Mouse (Mus musculus) kidney, postnatal 25 days (tissue): ENCODE data around the gene Arhgef2.
A peak's percentile ranks its signal among the peaks of the same experiment; 100 is the strongest.

Source experiments
- DNase-seq, 2 experiments: peaks; one replicate each; pipeline ENCODE4 v3.0.0; 2021; ENCODE audit warnings: mixed read lengths in 2 of 2

Gene Arhgef2

GRCm38 (mm10) chr3:88645937-88646336 is 40.2 kb downstream of the Arhgef2 start:
- no peak for DNase-seq

DNA sequence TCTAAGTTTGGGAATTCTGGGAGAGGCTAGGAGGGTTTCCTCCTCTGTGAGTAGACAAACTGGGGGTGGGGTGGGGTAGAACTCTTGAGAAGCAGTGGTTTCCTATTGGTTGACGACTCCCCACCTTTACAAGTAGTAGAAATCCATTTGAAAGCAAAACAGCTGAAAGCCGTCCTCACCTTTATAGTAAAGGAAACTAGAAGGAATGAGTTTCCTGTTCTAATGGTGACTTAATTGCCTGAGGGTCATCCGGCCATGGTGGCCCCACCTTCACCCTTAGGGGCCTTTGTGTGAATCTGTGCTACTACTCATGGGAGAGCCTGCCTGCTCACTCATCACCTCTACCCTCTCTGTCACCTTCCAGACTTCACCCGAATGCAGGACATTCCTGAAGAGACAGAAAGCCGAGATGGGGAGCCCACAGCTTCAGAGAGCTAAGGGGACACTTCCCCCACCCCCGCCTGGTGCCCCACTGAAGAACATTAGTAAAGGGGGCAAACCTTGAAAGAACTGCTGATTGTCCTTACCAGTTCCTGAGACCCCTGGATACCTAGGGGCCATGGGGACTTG is 40.7 kb downstream of the Arhgef2 start:
- no peak for DNase-seq

GRCm38 (mm10) chr3:88647076-88647475 is 41.3 kb downstream of the Arhgef2 start:
- DNase-seq, result no peak

DNA sequence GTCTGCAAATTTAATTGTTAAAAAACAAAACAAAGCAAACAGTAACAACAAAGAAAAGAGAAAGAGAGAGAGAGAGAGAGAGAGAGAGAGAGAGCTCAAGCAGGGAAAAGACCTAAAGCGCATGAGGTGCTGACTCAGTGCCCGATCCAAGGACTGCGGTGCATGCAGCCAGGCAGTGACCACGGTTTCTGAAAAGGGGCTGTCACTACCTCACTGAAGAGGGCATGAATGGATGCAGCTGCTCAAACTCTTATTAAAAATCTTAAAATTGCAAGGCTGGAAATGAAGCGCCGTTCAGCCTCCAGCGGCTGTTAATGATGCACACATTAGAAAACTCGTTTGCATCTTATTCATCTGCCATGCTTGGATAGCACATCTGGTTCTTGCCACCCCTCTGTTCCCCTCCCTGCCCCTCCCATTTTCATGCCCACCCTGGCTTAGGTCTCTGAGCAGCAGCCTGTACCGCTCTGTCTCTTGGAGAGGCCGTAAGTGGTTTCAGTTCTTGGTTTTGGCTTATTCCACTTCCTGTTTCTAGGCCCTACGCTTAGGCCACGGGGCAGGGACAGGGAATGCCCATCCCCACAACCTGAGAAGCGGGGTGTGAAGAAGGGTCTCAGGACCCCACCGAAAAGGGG is 42.1 kb downstream of the Arhgef2 start:
- no peak for DNase-seq

DNA sequence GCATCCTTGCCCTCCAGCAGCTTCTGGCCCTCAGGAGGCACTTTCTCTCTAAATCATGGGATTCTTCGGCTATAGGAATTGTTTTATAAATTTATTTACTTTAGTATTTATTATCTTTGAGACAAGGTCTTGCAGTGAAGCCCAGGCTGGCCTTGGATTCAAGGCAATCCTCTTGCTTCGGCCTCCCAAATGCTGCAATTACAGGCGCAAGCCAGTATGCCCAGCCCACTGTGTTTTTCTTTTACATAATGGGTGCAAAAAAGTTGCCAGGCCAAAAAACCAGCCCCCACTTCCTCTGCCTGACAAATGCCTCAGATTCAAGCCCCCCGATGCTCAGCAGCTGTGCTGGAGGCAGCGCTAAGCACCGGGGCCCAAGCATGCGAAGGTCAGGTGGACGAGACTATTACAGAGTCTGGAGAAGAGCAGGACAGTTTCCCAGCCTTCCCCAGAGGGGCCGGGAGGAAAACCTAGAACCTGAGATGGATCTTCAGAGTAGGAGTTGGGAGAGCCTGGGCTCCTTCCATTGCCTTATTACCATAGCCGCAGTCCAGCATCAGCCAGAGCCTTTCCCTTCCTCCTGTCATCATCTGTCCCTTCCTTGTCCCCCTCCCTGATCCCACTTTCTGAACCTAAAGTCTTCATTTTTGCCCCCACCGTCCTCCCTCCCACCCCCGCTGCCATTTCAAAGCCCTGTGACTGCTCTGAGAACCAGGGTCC is 42.8 kb downstream of the Arhgef2 start:
- DNase-seq, result no peak

DNA sequence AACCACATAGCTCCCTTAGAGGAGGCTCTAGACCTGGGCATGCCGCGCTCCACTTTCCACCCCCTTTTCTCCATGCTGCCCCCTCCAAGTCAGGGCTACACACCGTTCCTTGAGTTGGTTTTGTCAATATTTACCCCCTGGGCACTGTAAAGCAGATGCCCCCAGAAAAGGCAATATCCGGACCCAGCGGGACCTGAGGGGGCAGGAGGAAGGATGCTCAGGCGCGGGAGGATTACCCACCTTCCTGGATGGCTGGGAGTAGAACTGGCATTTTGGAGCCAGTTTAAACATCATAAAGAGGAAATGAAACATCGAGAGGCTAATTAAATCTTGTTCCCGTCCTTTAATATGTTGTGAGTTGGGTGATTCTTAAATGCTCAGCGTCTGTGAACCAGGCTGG is 43.4 kb downstream of the Arhgef2 start:
- no peak for DNase-seq

DNA sequence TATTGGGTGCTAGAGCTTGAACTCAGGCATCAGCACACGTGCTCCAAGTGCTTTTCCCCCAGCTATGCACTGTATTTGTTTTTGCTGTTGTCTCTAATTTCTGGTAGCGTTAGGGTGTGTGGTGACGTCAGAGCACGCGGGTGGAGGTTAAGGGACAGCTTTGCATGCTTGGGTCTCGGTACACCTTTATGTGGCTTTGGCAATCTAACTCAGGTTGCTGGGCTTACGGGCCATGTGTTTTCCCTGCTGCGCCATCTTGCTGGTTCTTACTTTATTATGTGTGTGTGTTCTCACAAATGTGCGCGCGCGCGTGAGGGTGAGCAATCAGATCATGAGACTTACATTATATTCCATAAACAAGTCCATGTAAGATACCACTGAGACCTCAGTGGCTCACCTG is 44.2 kb downstream of the Arhgef2 start:
- no peak for DNase-seq

- DNase-seq, result no peak
Observed at GRCm38 (mm10) chr3:88650713-88651504, 45.1 kb downstream of the Arhgef2 start.

DNA sequence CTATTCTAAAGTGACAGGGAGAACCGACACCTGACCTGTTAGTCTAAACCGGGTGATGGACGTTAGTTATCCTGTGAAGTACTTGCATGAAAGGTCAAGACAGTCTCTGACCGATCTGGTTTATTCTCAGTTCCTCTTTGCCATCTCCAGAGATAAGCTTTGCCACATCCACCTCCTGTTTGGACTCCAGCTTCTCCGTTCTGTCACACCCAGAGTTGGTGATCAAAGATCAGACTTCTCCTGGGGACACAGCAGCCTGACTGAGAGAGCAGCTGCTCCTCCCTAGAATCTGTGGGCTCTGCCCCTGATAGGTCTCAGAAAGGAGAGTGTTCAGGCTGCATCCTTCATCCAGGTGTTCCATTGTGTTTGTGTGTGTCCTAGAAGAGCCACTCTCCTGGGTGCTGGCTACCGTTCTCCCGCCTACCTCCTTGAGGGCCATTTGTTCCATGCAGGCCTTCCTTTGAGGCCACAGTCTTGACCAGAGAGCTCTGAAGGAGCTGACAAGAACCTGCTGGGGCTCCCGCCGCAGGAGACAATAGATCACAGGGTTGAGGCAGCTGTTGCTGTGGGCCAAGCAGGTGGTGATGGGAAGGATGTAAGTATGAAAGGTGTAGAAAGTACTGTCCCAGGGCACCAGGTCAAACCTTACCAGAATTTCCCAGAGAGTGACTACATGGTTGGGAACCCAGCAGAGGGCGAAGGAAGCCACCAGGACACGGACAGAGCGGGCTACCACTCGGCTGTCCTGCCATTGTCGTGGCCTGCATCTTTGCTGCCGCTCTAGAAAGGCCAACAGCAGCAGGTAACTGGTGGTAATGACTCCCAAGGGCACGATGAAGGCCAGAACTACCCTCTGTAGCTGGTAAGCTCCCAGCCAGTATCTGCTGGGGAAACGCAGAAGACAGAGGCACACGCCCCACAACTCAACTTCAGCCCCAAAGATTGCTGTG is 46.2 kb downstream of the Arhgef2 start:
- no peak for DNase-seq

- no peak for DNase-seq
Observed at GRCm38 (mm10) chr3:88652846-88653515, 47.2 kb downstream of the Arhgef2 start, which contains the start of gene Rxfp4. Rxfp4 (minus strand) TSS chr3:88653142.

DNA sequence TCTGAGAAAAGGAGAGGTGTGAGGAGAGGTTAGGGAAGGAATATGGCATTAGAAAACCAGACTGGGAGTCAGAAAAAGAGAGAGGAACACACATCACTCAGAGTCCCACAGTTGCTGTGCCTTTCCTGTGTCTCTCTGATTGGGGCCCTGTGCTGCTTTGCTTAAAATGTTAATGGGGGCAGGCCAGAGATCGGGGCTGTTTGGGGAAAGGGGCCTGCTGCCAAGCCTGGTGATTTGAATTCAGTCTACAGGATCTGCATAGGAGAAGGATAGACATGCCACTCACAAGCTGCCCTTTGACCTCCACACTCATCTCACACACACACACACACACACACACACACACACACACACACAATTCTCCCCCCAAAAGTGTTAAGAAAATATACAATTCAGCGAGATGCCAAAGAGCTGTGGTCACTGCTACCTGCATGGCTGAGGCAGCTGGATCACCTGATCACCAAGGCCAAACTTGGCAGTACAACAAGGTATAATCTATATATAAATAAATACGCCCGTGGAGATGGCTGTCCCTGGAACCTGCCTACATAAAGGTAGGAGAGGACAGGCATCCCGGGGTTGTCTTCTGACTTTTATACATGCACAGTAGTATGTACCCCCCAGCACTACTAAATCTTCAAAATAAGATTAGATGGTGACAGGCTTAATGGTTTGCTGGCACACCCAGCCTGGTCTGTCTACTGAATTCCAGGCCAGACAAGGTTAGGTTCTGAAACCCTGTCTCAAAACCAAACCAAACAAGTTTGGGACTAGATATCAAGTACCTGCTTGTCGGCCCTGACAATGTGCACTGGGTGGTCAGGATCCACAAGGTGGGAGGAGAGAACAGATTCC is 48.0 kb downstream of the Arhgef2 start:
- no peak for DNase-seq

GRCm38 (mm10) chr3:88654621-88655020 is 48.9 kb downstream of the Arhgef2 start:
- peak in 1 of 2 experiments; percentile 30 for DNase-seq

GRCm38 (mm10) chr3:88655619-88656018 is 49.9 kb downstream of the Arhgef2 start:
- DNase-seq, result no peak

GRCm38 (mm10) chr3:88658441-88659127 is 52.8 kb downstream of the Arhgef2 start:
- no peak for DNase-seq

DNA sequence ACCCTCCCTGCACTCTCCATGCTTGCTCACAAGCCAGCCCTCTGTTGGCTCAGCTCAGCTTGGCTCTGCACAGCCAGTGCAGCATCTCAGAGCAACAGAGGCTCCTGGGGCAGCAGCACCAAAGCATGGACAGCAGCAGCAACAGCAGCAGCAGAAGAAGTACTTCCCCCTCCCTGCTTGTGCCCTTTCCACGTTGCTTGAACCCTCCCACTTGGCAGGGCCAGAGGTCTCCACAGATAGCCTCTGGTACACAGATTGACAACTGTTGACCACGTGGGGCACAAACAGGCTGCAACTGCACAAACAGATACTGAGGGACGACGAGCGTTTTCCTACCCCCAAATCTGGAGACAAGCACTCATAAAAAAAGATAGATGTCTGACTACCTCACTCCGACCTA is 54.0 kb downstream of the Arhgef2 start:
- DNase-seq, result no peak

- DNase-seq, result peak in 1 of 2 experiments; percentile 23
Observed at GRCm38 (mm10) chr3:88664095-88664494, 58.3 kb downstream of the Arhgef2 start.

DNA sequence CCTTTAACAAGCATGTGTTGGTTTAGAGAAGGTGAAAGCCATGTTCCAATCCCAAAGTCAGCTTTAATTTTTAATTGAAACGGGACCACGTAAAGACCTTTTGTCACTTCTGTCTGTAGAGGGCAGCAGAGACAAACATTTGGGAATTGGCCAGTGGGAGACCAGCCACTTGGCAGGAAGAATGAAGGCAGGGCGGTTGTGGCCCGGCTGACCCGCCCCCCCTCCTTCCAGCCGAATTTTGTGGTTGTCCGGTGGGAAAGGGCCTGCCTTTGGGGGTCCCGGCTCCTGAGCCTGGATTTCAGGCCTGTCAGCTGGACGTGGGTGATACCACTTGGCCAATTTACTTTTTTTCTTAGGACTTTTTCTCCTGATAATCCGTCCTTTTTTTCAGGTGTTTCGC is 71.6 kb downstream of the Arhgef2 start:
- DNase-seq, result peak; percentile 79 to 81

DNA sequence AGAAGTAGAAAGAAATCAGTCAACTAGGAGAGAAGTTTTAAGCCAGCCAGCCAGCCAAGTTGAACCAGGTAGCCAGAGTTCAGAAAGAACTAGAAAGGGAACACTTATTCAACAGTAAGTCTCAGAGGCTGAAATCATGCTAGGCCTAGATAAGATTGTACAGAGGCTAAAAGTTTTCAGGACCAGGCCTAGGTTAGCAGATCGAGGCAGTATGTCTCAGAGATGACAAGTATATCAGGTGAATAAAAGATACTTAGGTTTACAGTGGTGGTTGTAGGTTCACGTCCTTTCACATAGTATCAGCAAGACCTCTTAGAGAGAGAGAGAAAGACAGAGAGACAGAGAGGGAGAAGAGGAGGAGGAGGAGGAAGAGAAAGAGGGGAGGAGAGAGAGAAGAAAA is 78.0 kb downstream of the Arhgef2 start:
- no peak for DNase-seq

GRCm38 (mm10) chr3:88684236-88684979 is 78.6 kb downstream of the Arhgef2 start:
- peak in 1 of 2 experiments; percentile 6 for DNase-seq
